Mouse (Mus musculus): ENCODE data around the gene Epb41l4b. TPM values are rescaled to one million over a fixed set of nuclear protein-coding genes. Genes with fewer than 3 reads are reported as not detected.
A peak's percentile ranks its signal among the peaks of the same experiment; 100 is the strongest.

The Epb41l4b gene
- polyA plus RNA-seq, 1 experiment from 2014 or later: 3.1 TPM

- H3K9ac ChIP-seq (ENCODE audit: low read depth, low read length): peak overlapping the region; percentile 84
- peak overlapping the region; percentile 88 for H3K4me3 ChIP-seq (ENCODE audit: low read depth, low read length)
- H3K27me3 ChIP-seq (ENCODE audit: control insufficient read depth, insufficient read depth, low read depth, low read length): no peaks in the 10 kb centered on the region
- no peak for ATAC-seq
- WGBS: 2% methylated on average over 14 of the region's 14 CpGs
- no peak overlapping the region for H3K27ac ChIP-seq (ENCODE audit: low read length)
- H3K36me3 ChIP-seq (ENCODE audit: control insufficient read depth, insufficient read depth, low read length): no peaks in the 10 kb centered on the region
- H3K4me2 ChIP-seq (ENCODE audit: low read length): peak overlapping the region; percentile 92
- H3K9me3 ChIP-seq (replicated peaks; ENCODE audit: control insufficient read depth, low read length, poor library complexity, severe bottlenecking): no peaks in the 10 kb centered on the region
- peaks cover 29% of the 10 kb centered on the region for H3K4me1 ChIP-seq (ENCODE audit: control insufficient read depth, insufficient read depth, low read length)
Observed at GRCm38 (mm10) chr4:56946180-56946579, 197.1 kb downstream of the Epb41l4b start.

DNA sequence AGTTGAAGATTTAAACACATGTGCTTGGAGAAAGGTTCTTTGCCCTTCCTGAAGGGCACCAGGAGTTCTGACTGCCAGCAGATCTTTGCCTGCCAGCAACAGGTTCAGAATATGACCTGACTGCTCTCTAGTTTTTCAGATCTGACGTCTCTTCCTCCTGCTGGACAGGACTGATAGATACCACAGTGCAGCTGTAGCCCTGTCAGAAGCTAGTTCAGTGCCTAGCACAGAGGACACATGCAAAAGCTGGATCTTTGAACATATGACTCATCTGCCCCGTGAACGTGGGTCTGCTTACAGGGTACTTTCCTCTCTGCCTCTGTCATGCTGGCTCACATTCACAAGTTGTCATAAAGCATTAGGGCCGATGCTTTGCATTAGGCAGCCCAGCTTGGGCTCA is 199.0 kb downstream of the Epb41l4b start:
- WGBS: 55% methylated on average over 4 of the region's 4 CpGs
- Histone ChIP-seq H3K9me3 (replicated peaks; ENCODE audit: control insufficient read depth, low read length, poor library complexity, severe bottlenecking) (no peaks in the 10 kb centered on the region), H3K27ac (ENCODE audit: low read length) (no peak overlapping the region), H3K36me3 (ENCODE audit: control insufficient read depth, insufficient read depth, low read length) (no peaks in the 10 kb centered on the region), H3K9ac (ENCODE audit: low read depth, low read length) (no peak overlapping the region), H3K27me3 (ENCODE audit: control insufficient read depth, insufficient read depth, low read depth, low read length) (no peaks in the 10 kb centered on the region), H3K4me2 (ENCODE audit: low read length) (no peak overlapping the region), H3K4me1 (ENCODE audit: control insufficient read depth, insufficient read depth, low read length) (peaks cover 29% of the 10 kb centered on the region), H3K4me3 (ENCODE audit: low read depth, low read length) (no peak overlapping the region)
- no peak for ATAC-seq

DNA sequence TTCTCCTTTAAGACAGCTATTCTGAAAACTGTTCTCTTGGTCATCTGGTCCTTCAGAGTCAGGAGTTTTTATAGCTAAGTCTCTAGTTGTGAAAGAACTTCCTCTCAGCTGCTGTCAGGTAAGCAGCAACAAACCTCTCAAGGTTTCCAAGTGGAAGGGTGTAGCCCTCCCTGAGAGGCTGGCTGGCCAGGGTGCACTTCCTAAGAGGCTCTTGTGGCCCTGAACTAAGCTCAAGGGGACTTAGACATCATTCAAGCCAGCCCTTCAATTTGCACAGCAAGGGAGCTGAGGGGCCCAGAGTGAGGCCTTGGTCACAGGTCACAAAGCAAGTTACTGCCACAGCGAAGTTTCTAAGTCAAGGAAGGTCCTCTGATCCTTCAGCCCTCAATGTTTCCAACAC is 200.0 kb downstream of the Epb41l4b start:
- 35% methylated on average over 1 of the region's 1 CpGs for WGBS
- H3K4me2 ChIP-seq (ENCODE audit: low read length): no peak overlapping the region
- no peak overlapping the region for H3K9ac ChIP-seq (ENCODE audit: low read depth, low read length)
- H3K36me3 ChIP-seq (ENCODE audit: control insufficient read depth, insufficient read depth, low read length): no peaks in the 10 kb centered on the region
- H3K4me3 ChIP-seq (ENCODE audit: low read depth, low read length): no peak overlapping the region
- H3K9me3 ChIP-seq (replicated peaks; ENCODE audit: control insufficient read depth, low read length, poor library complexity, severe bottlenecking): no peaks in the 10 kb centered on the region
- H3K4me1 ChIP-seq (ENCODE audit: control insufficient read depth, insufficient read depth, low read length): peaks cover 29% of the 10 kb centered on the region
- H3K27ac ChIP-seq (ENCODE audit: low read length): no peak overlapping the region
- no peaks in the 10 kb centered on the region for H3K27me3 ChIP-seq (ENCODE audit: control insufficient read depth, insufficient read depth, low read depth, low read length)
- ATAC-seq: no peak

DNA sequence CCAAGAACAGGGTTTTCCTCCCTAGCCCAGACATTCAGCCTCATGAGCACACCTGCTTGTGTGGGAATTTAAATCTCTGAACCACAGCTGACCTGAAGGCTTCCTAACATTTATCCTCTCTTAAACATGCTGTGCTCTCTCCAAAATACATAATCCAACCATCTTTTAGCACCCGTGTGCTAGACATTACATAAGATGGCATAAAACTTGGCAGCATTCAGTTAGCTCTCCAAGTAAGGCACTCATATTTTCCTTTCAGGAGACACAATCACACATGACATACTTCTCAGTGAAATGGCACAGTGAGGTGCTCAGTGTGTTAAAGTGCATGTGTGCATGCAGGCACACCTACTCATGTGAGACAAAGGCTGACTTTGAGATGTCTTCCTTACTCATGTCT is 200.7 kb downstream of the Epb41l4b start:
- no peaks in the 10 kb centered on the region for H3K27me3 ChIP-seq (ENCODE audit: control insufficient read depth, insufficient read depth, low read depth, low read length)
- no peak overlapping the region for H3K9ac ChIP-seq (ENCODE audit: low read depth, low read length)
- no peaks in the 10 kb centered on the region for H3K36me3 ChIP-seq (ENCODE audit: control insufficient read depth, insufficient read depth, low read length)
- H3K4me1 ChIP-seq (ENCODE audit: control insufficient read depth, insufficient read depth, low read length): peaks cover 25% of the 10 kb centered on the region
- H3K27ac ChIP-seq (ENCODE audit: low read length): no peak overlapping the region
- H3K9me3 ChIP-seq (replicated peaks; ENCODE audit: control insufficient read depth, low read length, poor library complexity, severe bottlenecking): no peaks in the 10 kb centered on the region
- ATAC-seq: no peak
- no peak overlapping the region for H3K4me3 ChIP-seq (ENCODE audit: low read depth, low read length)
- 61% methylated on average over 1 of the region's 1 CpGs for WGBS
- H3K4me2 ChIP-seq (ENCODE audit: low read length): no peak overlapping the region

Other genes starting within 250 kb of the Epb41l4b start
- gene Tmem245, start 196.0 kb downstream of the Epb41l4b start, polyA plus RNA-seq (2015; fragmentation: Nextera tagmentation; extraction: Ambion mirVana): 7.6 and 9.3 TPM in 2 replicates
- 23.2 and 23.8 TPM in 2 replicates for gene Frrs1l, start 153.0 kb downstream of the Epb41l4b start, polyA plus RNA-seq (2015; fragmentation: Nextera tagmentation; extraction: Ambion mirVana)
- 2.3 and 3.0 TPM in 2 replicates for gene Ptpn3, start 158.4 kb upstream of the Epb41l4b start, polyA plus RNA-seq (2015; fragmentation: Nextera tagmentation; extraction: Ambion mirVana)